Mouse (Mus musculus) midbrain, embryonic 15.5 days (tissue): Measurements from ENCODE around the gene Fosl1. TPM values are rescaled to one million over a fixed set of nuclear protein-coding genes. Genes with fewer than 3 reads are reported as not detected.
"Not testable (repeated sequence)": the region's sequence is repeated elsewhere in the genome, so short reads cannot be mapped to it uniquely, and the experiment has no call there.

Source experiments
- ATAC-seq: fragments of 200-750 bp; cut with Nextera tagmentation; replicated peaks from 2 replicates; pipeline ENCODE4 v1.8.0; 2017; ENCODE audit warnings: moderate TSS enrichment
- H3K27ac ChIP-seq: fragments of 300-500 bp; sonication (generic); 2 replicates; pipeline ENCODE4 v1.5.1; 2015; ENCODE audit warnings: mild to moderate bottlenecking, inconsistent platforms
- H3K27me3 ChIP-seq: fragments of 300-500 bp; sonication (generic); replicated peaks from 2 replicates; pipeline ENCODE4 v1.6.1; 2015; ENCODE audit warnings: inconsistent platforms
- H3K36me3 ChIP-seq: fragments of 300-500 bp; sonication (generic); replicated peaks from 2 replicates; pipeline ENCODE4 v1.6.1; 2015; ENCODE audit warnings: inconsistent platforms
- H3K4me1 ChIP-seq: fragments of 300-500 bp; sonication (generic); 2 replicates; pipeline ENCODE4 v1.6.1; 2015; ENCODE audit warnings: inconsistent platforms
- H3K4me2 ChIP-seq: fragments of 300-500 bp; sonication (generic); 2 replicates; pipeline ENCODE4 v1.6.1; 2015; ENCODE audit warnings: inconsistent platforms, mild to moderate bottlenecking, moderate library complexity
- H3K4me3 ChIP-seq: fragments of 300-500 bp; sonication (generic); 2 replicates; pipeline ENCODE4 v1.5.1; 2015; ENCODE audit warnings: mild to moderate bottlenecking, inconsistent platforms
- H3K9ac ChIP-seq: fragments of 300-500 bp; sonication (generic); 2 replicates; pipeline ENCODE4 v1.6.1; 2015; ENCODE audit warnings: mild to moderate bottlenecking, inconsistent platforms
- H3K9me3 ChIP-seq: fragments of 300-500 bp; sonication (generic); 2 replicates; pipeline ENCODE4 v1.6.1; 2016; ENCODE audit warnings: inconsistent platforms
- WGBS: fragments of 180-500 bp; shearing (Covaris S2); methylation state at CpG from one replicate; pipeline ENCODE4 v1.1.7; 2015; ENCODE audit warnings: mixed read lengths; 5-methylcytosine and 5-hydroxymethylcytosine counted together
- polyA plus RNA-seq: library from polyadenylated mRNA; unstranded; fragments of >200 nt; fragmentation: Nextera tagmentation; extraction: Ambion mirVana; gene quantifications from 2 replicates; pipeline ENCODE4 v1.2.1, GENCODE M21; 2015

Gene Fosl1
- polyA plus RNA-seq, 1 experiment from 2014 or later, result not detected

DNA sequence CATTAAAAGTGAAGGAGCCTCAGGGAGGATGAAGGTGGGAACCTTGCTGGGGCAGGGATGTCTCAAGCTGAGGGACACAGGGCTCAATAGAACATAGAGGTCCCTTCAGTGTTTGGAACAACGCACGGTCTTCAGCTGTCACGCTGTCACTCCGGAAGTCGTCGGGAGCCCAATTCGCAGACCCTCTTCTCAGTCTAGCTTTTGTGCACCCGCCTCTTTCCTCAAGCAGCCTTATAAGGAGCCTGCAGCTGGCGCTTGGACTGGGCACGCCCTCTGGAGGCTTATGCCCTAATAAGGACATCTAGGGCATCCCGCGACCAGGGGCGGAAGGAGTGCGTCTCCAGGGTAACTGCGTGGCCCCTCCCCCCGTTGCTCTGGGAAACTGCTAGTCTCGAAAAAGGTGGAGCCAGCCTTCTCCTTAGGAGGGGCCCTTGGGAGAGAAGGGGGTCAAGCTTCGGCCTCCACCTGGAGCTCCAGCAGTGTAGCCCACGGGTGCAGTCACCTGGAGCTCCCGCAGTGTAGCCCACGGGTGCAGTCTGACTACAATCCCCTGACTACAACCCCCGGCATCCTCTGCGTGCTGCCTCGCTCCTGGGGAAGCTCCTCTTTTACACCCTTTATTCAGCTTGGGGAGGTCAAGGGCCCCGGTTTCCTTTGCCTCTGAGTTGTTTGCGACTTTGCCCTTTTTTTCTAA is 41.7 kb downstream of the Fosl1 start:
- peak overlapping the region; percentile 62 for H3K4me3 ChIP-seq
- peak overlapping the region; percentile 83 for H3K4me2 ChIP-seq
- H3K27me3 ChIP-seq, result no peaks in the 10 kb centered on the region
- no peaks in the 10 kb centered on the region for H3K9me3 ChIP-seq
- peaks cover 15% of the 10 kb centered on the region for H3K36me3 ChIP-seq
- peaks cover 52% of the 10 kb centered on the region for H3K4me1 ChIP-seq
- under 1% methylated on average over 26 of the region's 26 CpGs for WGBS
- H3K27ac ChIP-seq, result peak overlapping the region; percentile 96
- peak overlapping the region; percentile 39 for H3K9ac ChIP-seq
- ATAC-seq, result peak; percentile 75

DNA sequence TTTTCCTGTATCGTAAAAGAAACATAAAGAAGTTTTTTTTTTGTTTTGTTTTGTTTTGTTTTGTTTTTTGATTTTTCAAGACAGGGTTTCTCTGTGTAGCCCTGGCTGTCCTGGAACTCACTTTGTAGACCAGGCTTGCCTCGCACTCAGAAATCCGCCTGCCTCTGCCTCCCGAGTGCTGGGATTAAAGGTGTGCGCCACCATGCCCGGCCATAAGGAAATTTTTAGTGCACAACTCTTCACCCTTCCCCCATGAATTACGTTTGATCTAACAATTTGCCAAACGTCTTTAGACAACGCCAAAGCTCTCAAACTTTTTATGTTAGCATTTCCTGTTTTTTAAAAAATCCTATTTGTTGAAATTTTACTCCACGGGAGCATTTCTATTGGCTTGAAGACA is 42.4 kb downstream of the Fosl1 start:
- not testable (repeated sequence) for ATAC-seq, H3K9me3 ChIP-seq, H3K27me3 ChIP-seq, H3K9ac ChIP-seq
- Histone ChIP-seq H3K36me3 (peaks cover 20% of the 10 kb centered on the region), H3K4me3 (peak overlapping the region; percentile 83), H3K4me2 (peak overlapping the region; percentile 83), H3K4me1 (peaks cover 52% of the 10 kb centered on the region), H3K27ac (peak overlapping the region; percentile 96)
- WGBS, result 48% methylated on average over 10 of the region's 10 CpGs

DNA sequence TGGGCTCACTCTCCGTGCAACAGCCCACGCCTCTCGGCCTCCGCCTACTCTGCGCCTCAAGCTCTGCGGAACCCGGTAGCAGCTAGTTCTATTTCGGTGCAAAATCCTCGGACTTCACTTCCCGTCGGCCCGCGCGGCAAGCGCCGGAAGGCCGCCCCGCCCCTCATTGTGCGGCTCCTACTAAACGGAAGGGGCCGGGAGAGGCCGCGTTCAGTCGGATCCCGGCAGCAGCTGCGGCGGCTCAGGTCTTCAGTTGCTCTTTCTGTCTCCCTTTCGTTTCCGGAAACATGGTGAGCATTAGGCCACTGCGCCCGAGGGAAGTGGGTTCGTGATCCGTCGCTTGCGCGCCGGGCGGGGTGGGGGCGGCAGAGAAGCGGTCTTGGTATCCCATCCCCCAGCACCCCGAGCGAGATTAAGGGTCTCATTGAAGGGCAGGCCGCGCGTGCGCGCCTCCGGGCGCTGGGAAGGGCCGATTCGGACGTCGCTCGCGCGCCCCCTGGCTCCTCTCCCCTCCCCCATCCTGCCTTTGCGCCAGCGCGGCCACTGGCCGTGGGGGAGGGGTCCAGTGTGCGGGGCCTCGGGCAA is 43.1 kb downstream of the Fosl1 start, which contains the start of gene Cfl1:
Gene Cfl1 (plus strand): TSS at position 143 of the 585 bp plus-strand sequence.
- Histone ChIP-seq H3K27me3 (no peaks in the 10 kb centered on the region), H3K4me1 (peaks cover 52% of the 10 kb centered on the region), H3K4me2 (peak within 1 kb of the TSS; percentile 83), H3K36me3 (peaks cover 21% of the 10 kb centered on the region), H3K4me3 (peak within 1 kb of the TSS; percentile 83), H3K9ac (peak within 1 kb of the TSS; percentile 88), H3K9me3 (no peaks in the 10 kb centered on the region), H3K27ac (peak within 1 kb of the TSS; percentile 96)
- under 1% methylated on average over 62 of the region's 62 CpGs for WGBS
- peak; percentile 77 for ATAC-seq

DNA sequence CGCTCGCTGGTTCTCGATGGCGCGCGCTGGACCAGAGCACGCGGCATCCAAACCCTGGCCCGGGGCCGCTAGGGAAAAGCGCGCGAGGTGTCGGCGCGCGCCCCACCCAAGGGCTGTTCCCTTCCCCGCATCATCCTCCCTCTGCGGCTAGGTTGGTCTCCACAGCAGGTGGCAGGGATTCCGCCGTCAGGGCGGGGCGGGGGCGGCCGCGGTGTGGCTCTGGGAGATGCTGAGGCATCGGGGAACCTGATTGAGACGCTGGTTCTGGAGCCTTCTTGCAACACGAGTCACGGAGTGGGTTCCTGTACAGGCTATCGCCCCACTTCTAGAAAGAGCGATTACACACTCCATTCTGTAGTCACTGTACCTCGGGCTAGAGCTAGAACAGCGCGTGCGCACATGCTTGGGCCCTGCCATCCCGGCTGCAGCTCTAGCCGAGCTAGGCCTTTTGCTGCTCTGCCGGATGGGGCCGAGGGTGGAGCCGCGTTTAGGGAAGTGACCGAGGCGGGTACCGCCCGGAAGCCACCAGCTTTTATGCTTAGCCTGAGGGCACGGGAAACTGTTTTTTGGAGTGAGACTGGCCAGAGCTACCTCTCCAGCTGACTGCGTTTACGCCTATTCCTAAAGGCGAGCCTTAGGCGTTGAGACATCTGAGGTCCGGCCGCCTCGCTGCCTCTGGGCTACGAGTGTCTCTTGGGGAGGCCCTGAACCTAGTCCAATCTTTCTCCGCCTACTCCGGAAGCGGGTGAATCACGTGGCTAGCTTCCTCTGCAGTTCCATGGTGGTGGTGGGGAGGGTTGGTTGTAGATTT is 43.8 kb downstream of the Fosl1 start:
- H3K9ac ChIP-seq, result peak overlapping the region; percentile 88
- H3K4me2 ChIP-seq, result peak overlapping the region; percentile 81
- peak overlapping the region; percentile 96 for H3K27ac ChIP-seq
- ATAC-seq, result peak; percentile 45
- H3K9me3 ChIP-seq, result no peaks in the 10 kb centered on the region
- peak overlapping the region; percentile 83 for H3K4me3 ChIP-seq
- H3K4me1 ChIP-seq, result peaks cover 52% of the 10 kb centered on the region
- under 1% methylated on average over 59 of the region's 59 CpGs for WGBS
- H3K36me3 ChIP-seq, result peaks cover 28% of the 10 kb centered on the region
- no peaks in the 10 kb centered on the region for H3K27me3 ChIP-seq

DNA sequence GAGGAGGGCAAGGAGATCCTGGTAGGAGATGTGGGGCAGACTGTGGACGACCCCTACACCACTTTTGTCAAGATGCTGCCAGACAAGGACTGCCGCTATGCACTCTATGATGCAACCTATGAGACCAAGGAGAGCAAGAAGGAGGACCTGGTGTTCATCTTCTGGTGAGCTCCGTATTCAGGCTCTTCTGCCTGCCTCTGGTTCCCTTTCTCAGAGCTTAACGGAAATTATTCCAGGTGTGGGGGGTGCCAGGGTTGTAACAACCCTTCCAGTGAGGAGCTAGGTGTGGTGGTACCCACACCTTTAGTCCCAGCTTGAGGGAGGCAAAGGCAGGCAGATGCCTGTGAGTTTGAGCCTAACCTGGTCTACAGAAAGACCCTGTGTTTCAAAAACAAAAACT is 45.3 kb downstream of the Fosl1 start:
- Histone ChIP-seq H3K9me3 (no peaks in the 10 kb centered on the region), H3K27me3 (no peaks in the 10 kb centered on the region), H3K4me3 (peak overlapping the region; percentile 83; the same call in 1 of the 2 replicates), H3K4me1 (peaks cover 37% of the 10 kb centered on the region), H3K27ac (no peak overlapping the region), H3K4me2 (no peak overlapping the region), H3K9ac (no peak overlapping the region), H3K36me3 (peaks cover 43% of the 10 kb centered on the region)
- no peak for ATAC-seq
- 85% methylated on average over 4 of the region's 4 CpGs for WGBS

DNA sequence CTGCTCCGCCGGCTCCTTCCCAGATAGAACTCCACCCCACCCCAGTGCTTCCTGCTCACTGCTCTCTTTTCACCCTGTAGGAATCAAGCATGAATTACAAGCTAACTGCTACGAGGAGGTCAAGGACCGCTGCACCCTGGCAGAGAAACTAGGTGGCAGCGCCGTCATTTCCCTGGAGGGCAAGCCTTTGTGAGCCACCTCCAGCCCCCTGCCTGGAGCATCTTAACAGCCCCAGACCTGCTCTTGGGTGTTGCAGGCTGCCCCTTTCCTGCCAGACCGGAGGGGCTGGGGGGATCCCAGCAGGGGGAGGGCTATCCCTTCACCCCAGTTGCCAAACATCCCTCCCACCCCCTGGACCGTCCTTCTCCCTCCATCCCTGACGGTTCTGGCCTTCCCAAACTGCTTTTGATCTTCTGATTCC is 46.0 kb downstream of the Fosl1 start:
- H3K36me3 ChIP-seq, result peaks cover 49% of the 10 kb centered on the region
- WGBS, result 63% methylated on average over 9 of the region's 9 CpGs

DNA sequence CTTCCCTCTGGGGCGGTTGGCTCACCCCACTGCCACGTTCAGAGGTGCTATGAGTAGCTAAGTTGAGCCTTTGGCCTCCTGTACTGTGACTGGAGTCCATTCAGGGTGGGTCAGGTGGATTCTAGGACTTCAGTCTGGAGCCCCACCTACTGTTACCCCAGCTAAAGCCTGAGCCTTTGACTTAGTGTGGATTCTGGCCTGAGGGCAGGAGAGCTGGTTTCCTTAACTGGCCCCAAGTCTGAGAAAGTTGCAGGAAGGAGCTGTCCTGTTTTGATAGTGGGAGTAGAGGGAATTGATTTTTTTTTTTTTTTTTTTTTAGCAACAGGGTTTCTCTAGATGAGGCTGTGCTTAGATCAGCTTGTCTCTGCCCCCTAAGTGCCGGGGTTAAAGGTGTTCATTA is 47.0 kb downstream of the Fosl1 start:
- no peak for ATAC-seq
- H3K27ac ChIP-seq, result no peak overlapping the region

More for the DNA sequence above, 46.0 kb downstream of the Fosl1 start:
- H3K27me3 ChIP-seq, H3K9me3 ChIP-seq, H3K4me2 ChIP-seq, ATAC-seq, H3K9ac ChIP-seq, H3K27ac ChIP-seq, H3K4me3 ChIP-seq: not testable (repeated sequence)
- peaks cover 36% of the 10 kb centered on the region for H3K4me1 ChIP-seq

DNA sequence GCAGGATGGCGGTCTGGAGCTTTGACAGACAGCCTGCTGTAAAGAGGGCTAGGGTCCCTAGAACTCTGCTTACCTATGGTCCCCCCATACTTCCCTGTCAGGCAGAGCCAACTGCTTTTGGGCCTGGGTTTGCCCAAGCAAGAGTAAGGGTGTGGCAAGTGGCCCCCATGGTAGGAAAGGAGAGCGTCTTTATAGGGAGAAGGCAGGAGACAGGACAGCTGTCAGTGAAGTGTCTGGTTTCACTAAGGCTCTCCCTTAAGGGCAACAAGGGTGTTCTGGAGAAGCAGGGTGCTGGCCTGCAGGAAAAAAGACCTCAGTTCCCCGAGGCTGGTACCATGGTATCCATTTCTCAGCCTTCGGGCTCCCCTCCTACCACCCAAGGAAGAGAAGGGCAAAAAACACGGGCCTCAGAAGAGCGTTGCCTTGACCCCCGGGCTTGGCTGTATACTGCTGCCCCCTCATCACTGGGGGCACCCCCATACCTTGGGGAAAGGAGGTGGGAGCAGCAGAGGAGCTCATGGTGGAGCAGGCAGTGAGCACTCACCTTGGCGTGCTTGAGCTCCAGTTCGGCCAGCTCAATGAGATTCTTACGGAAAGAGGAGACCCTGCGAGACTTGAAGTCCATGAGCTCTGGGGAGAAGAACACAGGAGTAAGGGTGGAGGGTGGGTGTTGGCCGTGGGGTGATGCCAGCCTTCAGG is 48.2 kb downstream of the Fosl1 start:
- Histone ChIP-seq H3K4me2 (no peak overlapping the region), H3K9me3 (no peaks in the 10 kb centered on the region), H3K27me3 (no peaks in the 10 kb centered on the region), H3K9ac (no peak overlapping the region), H3K4me3 (no peak overlapping the region), H3K4me1 (peaks cover 19% of the 10 kb centered on the region), H3K27ac (no peak overlapping the region), H3K36me3 (peaks cover 49% of the 10 kb centered on the region)
- 85% methylated on average over 12 of the region's 12 CpGs for WGBS
- ATAC-seq, result no peak

More for the DNA sequence above, 47.0 kb downstream of the Fosl1 start:
- Histone ChIP-seq H3K9me3 (no peaks in the 10 kb centered on the region), H3K4me2 (no peak overlapping the region), H3K4me3 (no peak overlapping the region), H3K9ac (no peak overlapping the region), H3K36me3 (peaks cover 49% of the 10 kb centered on the region), H3K27me3 (no peaks in the 10 kb centered on the region), H3K4me1 (peaks cover 26% of the 10 kb centered on the region)
- 87% methylated on average over 3 of the region's 3 CpGs for WGBS

DNA sequence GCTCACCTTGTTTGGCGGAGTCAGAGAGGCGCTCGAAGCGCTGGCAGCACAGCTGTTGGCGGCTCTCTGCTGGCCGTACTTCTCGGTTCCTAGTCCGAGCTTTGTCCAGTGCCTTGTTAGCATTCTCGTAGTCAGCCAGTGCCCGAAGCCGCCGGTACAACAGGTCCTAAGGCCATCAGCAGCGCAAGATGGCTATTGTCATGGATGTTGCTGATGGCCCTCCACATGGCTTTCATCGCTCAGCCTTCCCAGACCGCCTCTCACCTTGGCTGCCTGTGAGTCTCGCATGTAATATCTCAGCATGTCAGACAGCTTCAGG is 48.7 kb downstream of the Fosl1 start:
- H3K36me3 ChIP-seq, result peaks cover 49% of the 10 kb centered on the region
- no peak overlapping the region for H3K27ac ChIP-seq
- no peak overlapping the region for H3K4me2 ChIP-seq
- 87% methylated on average over 16 of the region's 16 CpGs for WGBS
- peaks cover 19% of the 10 kb centered on the region for H3K4me1 ChIP-seq
- no peaks in the 10 kb centered on the region for H3K9me3 ChIP-seq
- no peak overlapping the region for H3K4me3 ChIP-seq
- no peak overlapping the region for H3K9ac ChIP-seq
- ATAC-seq, result no peak
- no peaks in the 10 kb centered on the region for H3K27me3 ChIP-seq

DNA sequence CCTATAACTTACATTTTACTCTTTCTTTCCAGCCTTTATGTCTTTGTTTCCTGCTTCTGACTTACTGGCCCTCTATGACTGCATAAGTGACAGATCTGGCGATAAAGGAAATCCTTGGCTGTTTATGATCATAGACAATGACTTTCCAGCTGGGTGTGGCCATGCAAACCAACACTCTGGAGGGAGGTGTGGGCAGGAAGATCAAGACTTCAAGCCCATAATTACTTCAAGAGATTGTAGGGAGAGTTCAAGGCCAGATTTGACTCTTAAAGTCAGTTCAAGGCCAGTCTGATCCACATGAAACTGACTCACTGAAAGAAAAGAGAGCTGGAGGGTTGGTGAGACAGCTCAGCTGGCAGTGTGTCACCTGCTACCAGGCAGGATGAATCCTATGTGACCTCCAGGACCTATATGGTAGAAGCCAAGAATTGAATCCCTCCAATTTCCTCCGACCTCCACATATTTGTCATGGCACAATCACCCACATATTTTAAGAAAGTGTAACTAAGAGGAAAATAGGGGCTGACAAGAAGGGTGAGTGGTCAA is 53.1 kb downstream of the Fosl1 start:
- ATAC-seq, result no peak
- Histone ChIP-seq H3K36me3 (peaks cover 32% of the 10 kb centered on the region), H3K4me3 (no peak overlapping the region), H3K4me2 (no peak overlapping the region), H3K9me3 (no peaks in the 10 kb centered on the region), H3K9ac (no peak overlapping the region), H3K27ac (no peak overlapping the region), H3K4me1 (no peaks in the 10 kb centered on the region), H3K27me3 (no peaks in the 10 kb centered on the region)
- 93% methylated on average over 2 of the region's 2 CpGs for WGBS

DNA sequence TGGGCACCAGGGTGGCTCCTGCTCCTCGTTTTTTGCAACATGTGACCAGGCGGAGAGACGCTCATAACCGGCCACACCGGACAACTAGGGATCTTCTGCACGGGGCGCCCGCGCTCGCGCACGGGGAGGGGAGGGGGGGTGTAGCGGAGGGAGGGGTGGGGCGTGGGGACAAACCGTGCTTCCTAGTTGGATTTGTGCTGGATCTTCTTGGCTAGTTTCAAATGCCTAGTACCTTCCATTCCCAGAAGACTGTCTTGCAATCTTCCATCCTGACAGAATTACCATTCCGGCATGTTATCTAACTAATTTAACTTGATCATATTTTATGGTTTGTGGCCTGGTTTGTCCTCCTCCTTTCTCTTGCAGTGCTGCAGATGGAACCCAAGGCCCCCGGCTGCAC is 56.3 kb downstream of the Fosl1 start, which contains the start of gene 1700020D05Rik:
Gene 1700020D05Rik (minus strand): TSS at position 101 of the 400 bp plus-strand sequence.
- Histone ChIP-seq H3K4me1 (peaks cover 5% of the 10 kb centered on the region; the same call in 1 of the 2 replicates), H3K9ac (no peak within 1 kb of the TSS), H3K4me3 (no peak within 1 kb of the TSS), H3K9me3 (no peaks in the 10 kb centered on the region), H3K36me3 (0 out of 2 replicates have a peak, but pooled peaks cover 4% of the 10 kb centered on the region), H3K4me2 (no peak within 1 kb of the TSS), H3K27me3 (no peaks in the 10 kb centered on the region), H3K27ac (no peak within 1 kb of the TSS)
- 57% methylated on average over 17 of the region's 17 CpGs for WGBS
- ATAC-seq, result no peak
